Mouse (Mus musculus) midbrain, embryonic 13.5 days (tissue): ENCODE results near the gene Ifnz. TPM values are rescaled to one million over a fixed set of nuclear protein-coding genes. Genes with fewer than 3 reads are reported as not detected.
"Not testable (repeated sequence)": the region's sequence is repeated elsewhere in the genome, so short reads cannot be mapped to it uniquely, and the experiment has no call there.

ENCODE experiments used
- ATAC-seq: fragments of 200-750 bp; cut with Nextera tagmentation; 2 replicates; pipeline ENCODE4 v1.8.0; 2017; ENCODE audit warnings: mild to moderate bottlenecking, moderate TSS enrichment, moderate library complexity
- H3K27ac ChIP-seq: fragments of 300-500 bp; sonication (generic); 2 replicates; pipeline ENCODE4 v1.5.1; 2015; ENCODE audit warnings: inconsistent platforms, mild to moderate bottlenecking, moderate library complexity
- H3K27me3 ChIP-seq: fragments of 300-500 bp; sonication (generic); 2 replicates; pipeline ENCODE4 v1.6.1; 2015; ENCODE audit warnings: mild to moderate bottlenecking, inconsistent platforms
- H3K36me3 ChIP-seq: fragments of 300-500 bp; sonication (generic); 2 replicates; pipeline ENCODE4 v1.6.1; 2015; ENCODE audit warnings: mild to moderate bottlenecking, inconsistent platforms
- H3K4me1 ChIP-seq: fragments of 300-500 bp; sonication (generic); replicated peaks from 2 replicates; pipeline ENCODE4 v1.6.1; 2015; ENCODE audit warnings: inconsistent platforms
- H3K4me2 ChIP-seq: fragments of 300-500 bp; sonication (generic); replicated peaks from 2 replicates; pipeline ENCODE4 v1.6.1; 2015; ENCODE audit warnings: moderate library complexity, mild to moderate bottlenecking, inconsistent platforms
- H3K4me3 ChIP-seq: fragments of 300-500 bp; sonication (generic); replicated peaks from 2 replicates; pipeline ENCODE4 v1.5.1; 2015; ENCODE audit warnings: mild to moderate bottlenecking, inconsistent platforms
- H3K9ac ChIP-seq: fragments of 300-500 bp; sonication (generic); replicated peaks from 2 replicates; pipeline ENCODE4 v1.6.1; 2015; ENCODE audit warnings: mild to moderate bottlenecking, inconsistent platforms
- H3K9me3 ChIP-seq: fragments of 300-500 bp; sonication (generic); 2 replicates; pipeline ENCODE4 v1.6.1; 2016; ENCODE audit warnings: mild to moderate bottlenecking, inconsistent platforms
- WGBS: fragments of 180-500 bp; shearing (Covaris S2); methylation state at CpG from one replicate; pipeline ENCODE4 v1.1.7; 2015; 5-methylcytosine and 5-hydroxymethylcytosine counted together
- polyA plus RNA-seq: library from polyadenylated mRNA; unstranded; fragments of >200 nt; fragmentation: Nextera tagmentation; extraction: Ambion mirVana; gene quantifications from 2 replicates; pipeline ENCODE4 v1.2.1, GENCODE M21; 2015

Ifnz gene
- polyA plus RNA-seq, 1 experiment from 2014 or later = 0.22 TPM

GRCm38 (mm10) chr4:88793936-88794675 lies 12.2 kb downstream of the Ifnz start, which contains the start of gene Gm13275:
Gene Gm13275, plus strand, starts transcription at chr4:88794487.
- 0% methylated on average over 9 of the region's 52 CpGs for WGBS
- not testable (repeated sequence) for H3K9me3 ChIP-seq, ATAC-seq, H3K27me3 ChIP-seq, H3K27ac ChIP-seq, H3K4me2 ChIP-seq, H3K4me3 ChIP-seq, H3K9ac ChIP-seq, H3K36me3 ChIP-seq, H3K4me1 ChIP-seq

- not testable (repeated sequence) for H3K9ac ChIP-seq, H3K36me3 ChIP-seq, H3K9me3 ChIP-seq, ATAC-seq, H3K4me3 ChIP-seq, H3K27me3 ChIP-seq, H3K4me2 ChIP-seq, H3K27ac ChIP-seq, H3K4me1 ChIP-seq
- no CpG with 5 or more reads among the region's 28 CpGs for WGBS
Observed at GRCm38 (mm10) chr4:88797097-88797496, 15.2 kb downstream of the Ifnz start, which contains the start of gene Gm13279. Gene Gm13279, plus strand, starts transcription at chr4:88797397.

GRCm38 (mm10) chr4:88799365-88799764 lies 17.4 kb downstream of the Ifnz start, which contains the start of gene Gm13285:
Gene Gm13285, plus strand, starts transcription at chr4:88799665.
- not testable (repeated sequence) for H3K27ac ChIP-seq, H3K4me3 ChIP-seq, H3K9ac ChIP-seq, H3K36me3 ChIP-seq, ATAC-seq, H3K4me1 ChIP-seq, H3K9me3 ChIP-seq, H3K27me3 ChIP-seq, H3K4me2 ChIP-seq
- 16% methylated on average over 6 of the region's 7 CpGs for WGBS

DNA sequence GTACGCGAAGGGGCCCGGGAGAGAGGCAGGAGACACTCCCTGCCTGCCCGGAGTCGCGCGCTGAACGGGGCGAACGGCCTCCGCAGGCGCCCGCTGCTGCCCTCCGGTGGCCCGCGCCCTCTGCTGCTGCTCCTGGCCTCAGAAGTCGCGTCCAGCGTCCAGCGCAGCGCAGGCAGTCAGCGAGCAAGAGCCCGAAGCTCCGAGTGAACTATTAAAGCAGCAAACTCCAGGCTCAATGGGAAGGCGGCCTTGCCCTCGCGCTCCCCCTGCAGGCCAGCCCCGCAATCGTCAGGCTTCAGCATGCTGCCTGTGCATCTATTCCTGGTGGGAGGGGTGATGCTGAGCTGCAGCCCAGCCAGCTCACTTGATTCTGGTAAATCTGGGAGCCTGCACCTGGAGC lies 21.0 kb downstream of the Ifnz start, which contains the start of gene Gm13287:
Gm13287 (plus strand) TSS at position 301 of the 400 bp plus-strand sequence.
- H3K4me1 ChIP-seq, H3K4me3 ChIP-seq, H3K27ac ChIP-seq, H3K36me3 ChIP-seq, H3K9ac ChIP-seq, ATAC-seq, H3K9me3 ChIP-seq: not testable (repeated sequence)
- WGBS = no CpG with 5 or more reads among the region's 29 CpGs
- Histone ChIP-seq H3K4me2 (0 out of 2 replicates have a peak within 1 kb of the TSS, but pooled peaks have one; percentile 17), H3K27me3 (peaks cover 14% of the 10 kb centered on the region; the same call in 1 of the 2 replicates)

DNA sequence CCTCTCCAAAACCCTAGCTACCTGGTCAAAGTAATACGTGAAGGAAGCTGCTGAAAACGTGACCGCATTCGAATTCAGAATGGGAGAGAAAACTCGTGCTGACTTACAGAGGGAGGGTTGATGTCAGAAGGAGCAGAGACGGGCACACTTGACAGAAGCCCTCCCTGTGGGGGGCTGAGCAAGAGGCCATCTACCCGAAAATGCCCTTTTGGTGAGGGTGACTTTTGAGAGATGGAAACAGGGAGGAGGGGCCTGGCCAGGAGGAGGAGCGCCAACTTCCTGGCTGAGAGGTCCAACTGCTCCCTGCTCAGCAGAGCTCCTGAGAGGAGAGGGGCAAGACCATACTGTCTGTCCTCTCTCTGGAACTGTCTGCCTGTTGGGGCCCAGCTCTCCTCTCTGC lies 23.3 kb downstream of the Ifnz start, which contains the start of gene Gm13288:
Gm13288 (plus strand) TSS at position 301 of the 400 bp plus-strand sequence.
- H3K4me3 ChIP-seq, H3K27ac ChIP-seq, H3K9ac ChIP-seq, ATAC-seq, H3K9me3 ChIP-seq, H3K36me3 ChIP-seq, H3K4me1 ChIP-seq: not testable (repeated sequence)
- Histone ChIP-seq H3K27me3 (peaks cover 15% of the 10 kb centered on the region; the same call in 1 of the 2 replicates), H3K4me2 (peak within 1 kb of the TSS; percentile 45)
- no CpG with 5 or more reads among the region's 8 CpGs for WGBS

DNA sequence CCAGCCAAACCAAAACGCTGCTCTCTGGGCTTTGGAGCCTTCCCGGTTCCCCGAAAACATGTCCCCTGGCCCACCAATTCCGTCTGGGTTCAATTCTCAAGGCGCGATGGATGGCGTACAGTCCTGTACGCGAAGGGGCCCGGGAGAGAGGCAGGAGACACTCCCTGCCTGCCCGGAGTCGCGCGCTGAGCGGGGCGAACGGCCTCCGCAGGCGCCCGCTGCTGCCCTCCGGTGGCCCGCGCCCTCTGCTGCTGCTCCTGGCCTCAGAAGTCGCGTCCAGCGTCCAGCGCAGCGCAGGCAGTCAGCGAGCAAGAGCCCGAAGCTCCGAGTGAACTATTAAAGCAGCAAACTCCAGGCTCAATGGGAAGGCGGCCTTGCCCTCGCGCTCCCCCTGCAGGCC lies 23.8 kb downstream of the Ifnz start:
- not testable (repeated sequence) for H3K36me3 ChIP-seq, H3K27ac ChIP-seq, H3K4me3 ChIP-seq, H3K4me1 ChIP-seq, H3K9me3 ChIP-seq, ATAC-seq, H3K9ac ChIP-seq
- Histone ChIP-seq H3K4me2 (peak overlapping the region; percentile 45), H3K27me3 (peaks cover 15% of the 10 kb centered on the region; the same call in 1 of the 2 replicates)
- WGBS = no CpG with 5 or more reads among the region's 34 CpGs

DNA sequence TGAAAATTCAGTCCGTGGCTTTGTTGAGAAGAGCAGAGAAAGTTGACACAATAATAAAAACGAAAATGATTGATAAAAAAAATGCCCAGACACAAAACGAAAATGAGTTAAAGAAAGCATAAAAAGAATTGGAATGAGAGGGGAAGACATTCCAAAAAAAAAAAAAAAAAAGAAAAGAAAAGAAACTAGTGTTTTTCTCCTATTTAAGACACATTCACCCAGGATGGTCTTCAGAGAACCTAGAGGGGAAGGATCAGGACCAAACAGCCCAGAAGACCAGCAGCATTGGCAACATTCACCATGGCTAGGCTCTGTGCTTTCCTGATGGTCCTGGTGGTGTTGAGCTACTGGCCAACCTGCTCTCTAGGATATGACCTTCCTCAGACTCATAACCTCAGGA lies 34.0 kb downstream of the Ifnz start, which contains the start of gene Ifna7:
Ifna7 (plus strand) TSS at position 301 of the 400 bp plus-strand sequence.
- Histone ChIP-seq H3K27ac (no peak within 1 kb of the TSS), H3K9me3 (no peaks in the 10 kb centered on the region), H3K4me1 (no peaks in the 10 kb centered on the region), H3K4me3 (no peak within 1 kb of the TSS), H3K27me3 (no peaks in the 10 kb centered on the region), H3K36me3 (no peaks in the 10 kb centered on the region), H3K9ac (no peak within 1 kb of the TSS), H3K4me2 (no peak within 1 kb of the TSS)
- 66% methylated on average over 3 of the region's 3 CpGs for WGBS
- ATAC-seq = no peak

DNA sequence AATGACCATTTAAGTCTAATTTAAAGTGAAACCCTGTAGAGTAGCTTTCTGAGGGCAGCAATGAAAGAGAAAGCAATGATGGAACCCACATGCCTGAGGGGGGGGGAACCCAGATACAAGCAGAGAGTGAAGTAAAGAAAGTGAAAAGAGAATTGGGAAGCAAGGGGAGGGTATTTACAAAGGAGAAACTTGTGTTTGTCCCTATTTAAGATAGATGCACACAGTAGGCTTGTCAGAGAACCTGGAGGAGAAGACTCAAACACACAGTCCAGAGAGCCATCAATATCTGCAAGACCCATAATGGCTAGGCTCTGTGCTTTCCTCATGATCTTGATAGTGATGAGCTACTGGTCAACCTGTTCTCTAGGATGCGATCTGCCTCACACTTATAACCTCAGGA lies 37.7 kb downstream of the Ifnz start, which contains the start of gene Ifna11:
Ifna11 (plus strand) TSS at position 301 of the 400 bp plus-strand sequence.
- no peak within 1 kb of the TSS for H3K4me2 ChIP-seq
- WGBS = 89% methylated on average over 1 of the region's 1 CpGs
- H3K4me1 ChIP-seq = no peaks in the 10 kb centered on the region
- no peaks in the 10 kb centered on the region for H3K27me3 ChIP-seq
- H3K9me3 ChIP-seq = no peaks in the 10 kb centered on the region
- no peaks in the 10 kb centered on the region for H3K36me3 ChIP-seq
- no peak for ATAC-seq
- H3K4me3 ChIP-seq = no peak within 1 kb of the TSS
- H3K27ac ChIP-seq = no peak within 1 kb of the TSS
- H3K9ac ChIP-seq = no peak within 1 kb of the TSS

DNA sequence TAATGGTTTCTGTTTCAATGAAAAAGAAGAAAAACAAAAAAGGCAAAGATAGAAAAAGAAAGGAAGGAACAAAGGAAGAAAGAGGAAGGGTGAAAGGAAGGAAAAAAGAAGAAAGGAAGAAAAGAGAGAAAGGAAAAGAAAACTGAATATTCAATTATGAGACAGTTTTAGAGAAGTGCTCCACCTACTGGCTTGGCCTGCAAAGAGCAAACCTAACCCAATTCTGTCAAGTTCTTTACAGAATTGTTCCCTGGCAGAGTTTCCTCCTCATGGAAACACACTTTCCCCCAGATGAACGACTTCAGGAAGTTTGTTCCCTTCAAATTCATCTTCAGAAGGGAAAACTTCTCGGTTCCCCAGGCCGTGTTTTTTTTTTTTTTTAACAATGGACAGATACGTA lies 41.1 kb downstream of the Ifnz start:
- Histone ChIP-seq H3K27ac (no peak overlapping the region), H3K4me2 (no peak overlapping the region), H3K4me3 (no peak overlapping the region), H3K4me1 (no peaks in the 10 kb centered on the region), H3K9ac (no peak overlapping the region), H3K27me3 (no peaks in the 10 kb centered on the region), H3K36me3 (no peaks in the 10 kb centered on the region), H3K9me3 (no peaks in the 10 kb centered on the region)
- no peak for ATAC-seq
- WGBS = 25% methylated on average over 4 of the region's 4 CpGs

GRCm38 (mm10) chr4:88827116-88827515 lies 45.2 kb downstream of the Ifnz start, which contains the start of gene Ifna6:
Gene Ifna6, plus strand, starts transcription at chr4:88827416.
- H3K27me3 ChIP-seq, ATAC-seq, H3K4me3 ChIP-seq, H3K27ac ChIP-seq, H3K36me3 ChIP-seq, H3K9ac ChIP-seq, H3K9me3 ChIP-seq, H3K4me1 ChIP-seq, H3K4me2 ChIP-seq: not testable (repeated sequence)

- no peak overlapping the region for H3K4me3 ChIP-seq
- H3K27ac ChIP-seq = no peak overlapping the region
- H3K4me2 ChIP-seq = no peak overlapping the region
- no peaks in the 10 kb centered on the region for H3K9me3 ChIP-seq
- no peak for ATAC-seq
- no peaks in the 10 kb centered on the region for H3K36me3 ChIP-seq
- no peak overlapping the region for H3K9ac ChIP-seq
- no peaks in the 10 kb centered on the region for H3K27me3 ChIP-seq
- no peaks in the 10 kb centered on the region for H3K4me1 ChIP-seq
- WGBS = 21% methylated on average over 4 of the region's 4 CpGs
Observed at GRCm38 (mm10) chr4:88830523-88830922, 48.6 kb downstream of the Ifnz start.
